Mouse (Mus musculus) myocyte (in vitro differentiated cells): ENCODE results near the gene Gm3512. TPM values are rescaled to one million over a fixed set of nuclear protein-coding genes. Genes with fewer than 3 reads are reported as not detected.
"Not testable (repeated sequence)": the region's sequence is repeated elsewhere in the genome, so short reads cannot be mapped to it uniquely, and the experiment has no call there.

Experiments used
- H3K27me3 ChIP-seq: one replicate; pipeline ENCODE4 v1.6.1; 2011; ENCODE audit not compliant: control insufficient read depth, insufficient read depth, insufficient read length
- H3K36me3 ChIP-seq: one replicate; pipeline ENCODE4 v1.6.1; 2011; ENCODE audit not compliant: control insufficient read depth, insufficient read depth
- H3K4me2 ChIP-seq: one replicate; pipeline ENCODE4 v1.6.1; 2011; ENCODE audit warnings: low read depth, control low read depth
- H3K4me3 ChIP-seq: one replicate; pipeline ENCODE4 v1.5.1; 2011; ENCODE audit warnings: mild to moderate bottlenecking, control low read depth, moderate library complexity
- H3K79me2 ChIP-seq: one replicate; pipeline ENCODE4 v1.6.1; 2011; ENCODE audit not compliant: control insufficient read depth, insufficient read depth
- H3ac ChIP-seq: one replicate; pipeline ENCODE4 v1.6.1; 2011; ENCODE audit not compliant: control insufficient read depth, insufficient read length
- polyA plus RNA-seq: library from polyadenylated mRNA; unstranded; fragments of >200 nt; fragmentation: generic; extraction: Trizol; gene quantifications from one replicate; pipeline ENCODE4 v1.2.1, GENCODE M21; 2012; ENCODE audit warnings: missing spikeins

Gene Gm3512
- polyA plus RNA-seq = not detected

GRCm38 (mm10) chr14:7174483-7174971 is at the start of gene Gm3512:
Gm3512 (minus strand) TSS chr14:7174533.
- H3ac ChIP-seq, H3K4me3 ChIP-seq, H3K36me3 ChIP-seq, H3K4me2 ChIP-seq, H3K27me3 ChIP-seq, H3K79me2 ChIP-seq: not testable (repeated sequence)

GRCm38 (mm10) chr14:7200070-7200469 is 25.7 kb upstream of the Gm3512 start:
- not testable (repeated sequence) for H3K36me3 ChIP-seq, H3ac ChIP-seq, H3K27me3 ChIP-seq, H3K79me2 ChIP-seq, H3K4me3 ChIP-seq, H3K4me2 ChIP-seq

- H3K79me2 ChIP-seq, H3ac ChIP-seq, H3K4me3 ChIP-seq, H3K36me3 ChIP-seq, H3K27me3 ChIP-seq, H3K4me2 ChIP-seq: not testable (repeated sequence)
Observed at GRCm38 (mm10) chr14:7194440-7194839, 20.1 kb upstream of the Gm3512 start, which contains the start of gene Gm16434. Gm16434 (minus strand) TSS chr14:7194540.

- not testable (repeated sequence) for H3K4me3 ChIP-seq, H3ac ChIP-seq, H3K27me3 ChIP-seq, H3K4me2 ChIP-seq, H3K79me2 ChIP-seq, H3K36me3 ChIP-seq
Observed at GRCm38 (mm10) chr14:7125312-7125711, 49.0 kb downstream of the Gm3512 start, which contains the start of gene Gm6676. Gm6676 (minus strand) TSS chr14:7125412.

- H3K4me3 ChIP-seq, H3K36me3 ChIP-seq, H3ac ChIP-seq, H3K27me3 ChIP-seq, H3K79me2 ChIP-seq, H3K4me2 ChIP-seq: not testable (repeated sequence)
Observed at GRCm38 (mm10) chr14:7105124-7105802, 69.1 kb downstream of the Gm3512 start.

Other genes starting within 250 kb of the Gm3512 start
- not detected for gene Gm6356, start 200.7 kb downstream of the Gm3512 start, polyA plus RNA-seq
- gene Gm10406, start 147.1 kb downstream of the Gm3512 start, polyA plus RNA-seq = not detected
- gene Gm3685, start 129.6 kb downstream of the Gm3512 start, polyA plus RNA-seq = not detected
- not detected for gene Gm3696, start 73.9 kb downstream of the Gm3512 start, polyA plus RNA-seq
- not detected for gene Gm6676, start 49.1 kb downstream of the Gm3512 start, polyA plus RNA-seq
- gene Gm16434, start 20.0 kb upstream of the Gm3512 start, polyA plus RNA-seq = not detected
- not detected for gene Gm3727, start 90.2 kb upstream of the Gm3512 start, polyA plus RNA-seq
- gene Gm3739, start 140.5 kb upstream of the Gm3512 start, polyA plus RNA-seq = not detected
- not detected for gene Gm5797, start 157.9 kb upstream of the Gm3512 start, polyA plus RNA-seq
- gene Gm8374, start 190.6 kb upstream of the Gm3512 start, polyA plus RNA-seq = not detected